Mouse (Mus musculus) T-helper 1 cell (primary cell): ENCODE measurements around the gene Synpo2.

ENCODE experiments used
- in situ Hi-C: fragments of 300-600 bp; cut with MboI, MseI; formaldehyde crosslinking; loops from one replicate; pipeline ENCODE4 v1.15.1; 2025; ENCODE audit warnings: high pct_unique_total_duplicates

The Synpo2 gene

GRCm38 (mm10) chr3:123095111-123095510 lies 140.8 kb downstream of the Synpo2 start:
- in situ Hi-C loops: no loop called here

DNA sequence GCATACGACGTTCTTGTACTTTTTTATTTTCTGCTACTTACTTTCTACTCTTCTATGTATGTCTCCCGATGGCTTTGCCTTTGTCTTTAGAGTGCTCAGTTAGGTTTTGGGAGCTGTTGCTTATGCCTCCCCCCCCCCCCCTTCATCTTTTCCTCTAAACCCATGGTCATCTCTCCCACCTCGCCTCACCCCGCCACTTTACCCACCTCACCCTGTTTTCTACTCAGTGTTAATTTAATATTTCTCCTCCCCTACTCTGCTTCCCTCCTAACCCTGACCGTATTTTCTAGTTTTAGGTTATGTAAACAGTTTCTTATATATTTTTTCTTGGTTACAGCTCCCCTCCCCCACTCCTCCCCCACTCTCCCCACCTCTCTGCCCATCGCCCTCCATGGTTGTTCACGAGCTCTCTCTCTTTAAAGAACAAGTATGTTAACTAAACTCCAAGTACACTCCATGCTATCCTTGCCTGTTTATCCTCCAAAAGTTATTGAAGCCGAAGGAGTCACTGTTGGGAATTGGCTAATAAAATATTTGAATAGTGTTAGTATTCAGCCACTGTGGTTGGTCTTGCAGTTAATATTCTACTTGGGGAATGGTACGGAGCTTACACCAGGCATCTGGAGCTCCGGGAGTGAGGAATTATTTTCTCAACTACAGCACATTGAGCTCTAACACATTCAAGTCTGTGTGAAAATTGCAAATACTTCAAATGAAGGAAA lies 142.1 kb downstream of the Synpo2 start:
- in situ Hi-C loops: no loop called here

GRCm38 (mm10) chr3:123092913-123093639 lies 142.9 kb downstream of the Synpo2 start:
- in situ Hi-C loops: no loop called here

DNA sequence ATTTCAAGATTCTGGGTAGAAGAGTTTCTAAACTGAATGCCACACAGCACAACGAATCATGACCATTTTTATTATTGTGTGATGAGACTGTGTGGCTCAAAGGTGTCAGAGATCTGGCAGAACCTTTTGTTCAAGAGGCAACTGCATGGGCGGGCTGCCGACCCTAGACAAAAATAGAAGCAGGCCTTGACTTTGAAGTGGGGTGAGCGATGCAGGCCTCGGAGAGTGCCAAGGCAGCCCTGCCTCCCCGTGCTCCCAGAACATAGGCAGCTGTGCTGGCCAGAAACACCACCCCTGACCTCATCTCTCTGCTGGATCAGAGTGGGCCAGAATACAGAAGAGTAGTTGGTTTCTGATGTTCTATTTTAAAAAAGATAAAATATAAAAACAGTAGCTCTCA lies 143.5 kb downstream of the Synpo2 start:
- in situ Hi-C loops: no loop called here

DNA sequence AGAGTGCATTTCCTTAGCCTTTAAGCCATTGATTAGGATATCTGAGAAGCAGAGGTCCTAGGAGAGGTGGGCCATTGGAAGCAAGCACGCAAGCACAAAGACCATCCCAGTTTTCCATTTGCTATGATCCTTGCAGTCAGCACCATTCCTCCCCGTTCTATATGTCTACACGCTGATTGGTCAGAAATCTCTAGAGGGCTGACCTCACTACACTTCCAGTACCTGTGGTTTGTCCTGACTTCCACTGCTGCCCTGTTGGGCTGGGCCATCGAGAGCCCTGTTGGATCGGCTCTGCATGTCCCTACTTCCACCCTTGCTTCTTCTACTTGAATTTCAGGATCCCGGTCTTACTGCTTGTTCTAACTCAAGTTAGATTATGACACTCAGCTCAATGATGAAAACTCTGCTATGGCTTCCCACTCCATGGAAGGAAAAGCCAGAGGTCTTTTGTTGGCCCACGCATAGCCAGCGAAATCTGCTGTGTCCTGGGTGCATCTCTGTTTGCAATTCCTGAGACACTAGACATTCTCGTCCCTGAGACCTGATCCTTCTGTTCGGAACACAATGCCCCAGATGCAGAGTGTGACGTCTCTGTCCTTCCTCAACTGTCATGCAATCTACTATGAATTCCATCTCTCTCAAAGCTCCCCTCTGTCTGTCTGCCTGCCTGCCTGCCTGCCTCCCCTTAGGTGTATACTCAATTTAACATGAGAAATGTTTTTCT lies 146.5 kb downstream of the Synpo2 start:
- in situ Hi-C loops: no loop called here

GRCm38 (mm10) chr3:123088284-123088683 lies 147.7 kb downstream of the Synpo2 start:
- in situ Hi-C loops: no loop called here

DNA sequence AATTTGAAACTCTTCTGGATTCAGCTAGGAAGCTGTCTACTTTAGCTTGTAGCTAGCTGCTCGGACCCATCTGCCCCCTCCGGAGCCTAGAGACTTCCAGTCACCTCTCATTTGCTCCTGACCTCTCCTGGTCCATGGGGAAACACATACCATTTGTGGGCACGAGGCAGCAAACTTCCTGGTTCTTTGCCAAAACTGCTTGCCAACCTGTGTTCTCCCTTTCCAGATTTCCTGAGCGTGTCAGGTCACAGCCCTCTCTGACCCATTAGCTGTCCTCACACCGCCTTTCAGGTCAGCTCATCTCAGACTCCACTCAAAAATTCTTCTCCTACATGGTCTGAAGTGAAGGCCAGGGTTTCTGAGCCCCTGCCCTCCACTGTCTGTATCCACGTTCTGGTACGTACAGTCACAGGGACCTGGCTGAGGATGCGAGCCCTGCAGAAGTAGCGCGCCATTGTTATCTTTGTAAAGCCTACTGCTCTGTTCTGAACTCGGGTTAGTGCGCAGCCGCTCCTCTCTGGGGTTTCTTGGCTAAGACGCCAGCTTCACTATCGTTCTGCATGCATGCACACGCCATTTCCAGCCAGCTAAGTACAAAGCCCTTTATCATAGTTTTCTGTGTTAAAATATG lies 150.0 kb downstream of the Synpo2 start:
- in situ Hi-C loops: no loop called here

DNA sequence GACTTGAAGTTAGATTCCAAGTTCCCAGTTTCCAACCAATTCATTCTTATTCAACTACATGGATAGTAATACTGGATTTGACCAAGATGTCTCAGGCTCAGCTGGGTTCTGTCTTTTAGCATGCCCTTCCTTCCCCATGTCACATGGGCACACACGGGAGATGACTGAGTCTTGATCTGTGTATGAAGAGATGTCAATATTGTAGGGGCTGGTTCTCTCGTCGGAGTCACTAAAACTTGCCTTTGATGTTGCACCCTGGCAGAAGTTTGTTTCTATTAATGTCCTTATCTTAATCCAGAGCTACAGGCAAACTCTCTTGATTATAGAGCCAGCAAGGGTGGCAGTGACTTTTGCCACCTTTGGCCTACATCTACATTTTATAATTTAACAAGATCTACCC lies 154.3 kb downstream of the Synpo2 start:
- in situ Hi-C loops: no loop called here

DNA sequence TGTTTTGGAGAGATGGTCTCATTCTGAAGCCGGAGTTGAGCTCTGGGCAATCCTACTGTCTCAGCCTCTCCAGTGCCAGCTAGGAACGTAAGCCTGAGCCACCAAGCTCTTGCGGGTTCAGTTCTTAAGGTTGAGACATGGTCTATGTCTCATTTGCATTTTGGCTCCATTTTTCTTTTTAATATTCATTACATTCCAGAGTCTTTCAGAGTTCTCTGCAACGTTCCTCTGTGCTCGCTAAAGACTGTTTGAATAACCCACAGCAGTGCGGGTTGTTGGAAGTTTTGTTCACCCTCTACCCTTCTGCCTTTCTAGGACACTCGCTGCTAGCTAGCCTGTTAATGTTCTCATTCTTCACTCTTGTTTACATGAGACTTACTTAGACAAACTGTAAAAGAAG lies 155.0 kb downstream of the Synpo2 start:
- in situ Hi-C loops: no loop called here

GRCm38 (mm10) chr3:123080017-123080725 lies 155.8 kb downstream of the Synpo2 start:
- in situ Hi-C loops: no loop called here

DNA sequence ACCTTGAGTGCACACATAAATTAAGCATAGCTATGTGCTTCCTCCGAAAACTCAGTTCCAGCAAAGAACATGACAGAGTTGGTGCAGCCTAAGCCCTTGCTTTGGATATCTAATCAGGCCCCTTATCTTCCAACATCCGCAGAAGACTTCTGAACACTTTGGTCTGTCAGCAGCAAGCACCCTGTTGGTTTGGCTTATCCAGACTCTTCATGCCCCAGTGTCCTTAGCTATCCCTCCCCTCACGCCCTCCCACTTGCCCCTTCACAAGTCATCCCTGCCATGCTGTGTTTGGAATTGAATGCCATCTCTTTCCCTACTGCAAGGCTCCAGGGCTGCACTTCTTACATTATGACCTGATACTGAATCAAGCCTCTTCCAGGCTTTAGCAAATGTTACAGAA lies 160.2 kb downstream of the Synpo2 start:
- in situ Hi-C loops: no loop called here

GRCm38 (mm10) chr3:123075034-123075433 lies 160.9 kb downstream of the Synpo2 start:
- in situ Hi-C loops: no loop called here

DNA sequence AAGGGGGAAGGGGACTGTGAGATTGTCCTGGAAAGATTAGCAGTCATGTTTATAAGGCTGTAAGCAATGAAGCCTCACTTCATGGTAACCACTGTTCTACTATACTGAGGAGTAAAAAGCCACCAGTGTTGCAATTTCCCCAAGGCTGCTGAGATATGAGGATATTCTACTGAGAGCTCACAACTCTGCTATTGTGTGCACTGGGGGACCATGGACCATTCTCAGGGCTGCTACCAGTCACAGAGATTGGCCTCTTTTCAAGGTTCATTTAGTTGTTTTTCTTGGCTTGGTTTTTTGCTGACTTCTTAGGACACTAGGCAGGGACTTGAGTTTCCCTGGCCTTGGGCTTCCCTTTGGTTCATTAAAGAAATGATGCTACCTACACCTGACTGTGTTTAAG lies 162.6 kb downstream of the Synpo2 start:
- in situ Hi-C loops: no loop called here

DNA sequence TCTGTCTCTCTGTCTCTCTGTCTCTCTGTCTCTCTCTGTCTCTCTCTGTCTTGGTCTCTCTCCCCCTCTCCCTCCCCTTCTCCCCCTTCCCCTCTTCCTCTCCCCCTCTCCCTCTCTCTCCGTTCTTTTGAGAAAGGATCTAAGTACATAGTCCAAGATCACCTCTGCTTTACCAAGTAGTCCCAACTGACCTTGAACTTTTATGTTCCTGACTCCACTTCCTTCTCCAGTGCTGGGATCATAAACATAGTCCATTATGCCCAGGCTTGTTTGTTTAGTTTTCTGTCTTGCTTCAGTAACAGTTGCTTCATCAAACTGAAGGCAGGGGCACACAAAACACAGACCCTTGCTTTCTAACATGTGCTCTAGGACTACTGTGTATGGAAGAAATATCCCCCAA lies 163.5 kb downstream of the Synpo2 start:
- in situ Hi-C loops: no loop called here

DNA sequence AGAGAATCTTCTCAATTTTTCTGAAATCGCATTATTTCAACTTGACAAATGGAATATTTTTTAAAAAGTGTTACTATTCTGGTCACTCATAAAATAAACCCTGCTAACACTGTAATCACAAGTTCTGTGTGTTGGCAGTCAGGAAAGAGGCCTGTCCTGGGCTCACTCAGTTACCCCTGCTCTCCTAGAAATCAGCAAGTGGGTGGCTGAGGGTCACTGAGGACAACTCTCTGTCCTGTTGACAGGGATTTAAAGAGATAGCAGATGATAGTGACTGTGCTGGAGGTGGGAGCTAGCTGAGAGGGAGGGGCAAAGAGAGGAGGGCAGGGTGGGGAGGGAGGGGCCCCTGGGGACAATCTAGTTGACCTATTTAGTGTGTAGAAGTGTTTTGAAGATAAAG lies 165.0 kb downstream of the Synpo2 start:
- in situ Hi-C loops: no loop called here

GRCm38 (mm10) chr3:123066836-123067235 lies 169.1 kb downstream of the Synpo2 start:
- in situ Hi-C loops: no loop called here

GRCm38 (mm10) chr3:123065466-123065865 lies 170.5 kb downstream of the Synpo2 start:
- in situ Hi-C loops: no loop called here

- in situ Hi-C loops: no loop called here
Observed at GRCm38 (mm10) chr3:123064186-123064585, 171.8 kb downstream of the Synpo2 start.

DNA sequence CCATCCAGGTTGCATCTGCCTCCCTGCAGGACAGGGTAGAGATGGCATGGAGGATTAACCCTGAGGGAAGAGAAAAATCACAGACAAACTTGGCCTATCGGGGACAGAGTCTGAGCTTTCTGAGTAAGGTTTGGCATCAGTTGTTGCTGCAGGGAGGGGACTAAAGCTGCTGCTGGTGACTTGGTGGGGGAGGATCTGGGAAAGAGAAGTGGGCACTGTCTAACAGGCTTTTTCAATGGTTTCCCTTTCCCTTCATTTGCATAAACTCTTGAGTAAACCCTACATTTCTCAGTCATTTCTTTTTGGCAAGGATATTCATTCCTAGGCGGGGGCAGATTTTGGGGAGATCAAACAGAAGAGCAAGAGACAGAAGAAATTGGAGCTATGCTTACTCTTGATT lies 174.0 kb downstream of the Synpo2 start:
- in situ Hi-C loops: no loop called here

DNA sequence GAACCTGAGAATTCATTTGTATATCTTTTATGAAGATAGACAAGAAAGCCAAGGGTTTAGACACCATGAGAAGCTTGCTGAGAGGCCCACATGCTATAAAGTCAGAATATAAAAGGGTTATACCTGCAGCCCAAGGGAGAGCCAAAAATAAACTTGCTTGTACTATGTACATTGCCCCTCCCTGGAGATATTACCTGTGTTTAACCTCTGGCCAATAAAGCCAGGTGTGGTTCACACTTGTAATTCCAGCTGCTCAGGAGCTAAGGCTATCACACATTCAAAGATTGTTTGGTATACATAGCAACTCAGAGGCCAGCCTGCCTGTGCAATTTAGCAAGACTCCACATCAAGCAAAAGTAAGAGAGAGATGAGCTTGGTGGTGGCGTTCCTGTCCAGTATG lies 177.1 kb downstream of the Synpo2 start:
- in situ Hi-C loops: no loop called here

GRCm38 (mm10) chr3:123054178-123054577 lies 181.8 kb downstream of the Synpo2 start:
- in situ Hi-C loops: no loop called here
